Mouse (Mus musculus) liver, embryonic 16.5 days (tissue): ENCODE results near the gene Zc3h6. TPM values are rescaled to one million over a fixed set of nuclear protein-coding genes. Genes with fewer than 3 reads are reported as not detected.

Experiments
- ATAC-seq: fragments of 200-750 bp; cut with Nextera tagmentation; 2 replicates; pipeline ENCODE4 v1.8.0; 2017; ENCODE audit warnings: low read depth, mild to moderate bottlenecking, moderate number of reproducible peaks, moderate library complexity
- H3K27ac ChIP-seq: fragments of 300-500 bp; sonication (generic); 2 replicates; pipeline ENCODE4 v1.5.1; 2014; ENCODE audit warnings: mild to moderate bottlenecking, low read length
- H3K27me3 ChIP-seq: fragments of 300-500 bp; sonication (generic); 2 replicates; pipeline ENCODE4 v1.6.1; 2014; ENCODE audit warnings: low read depth, low read length, mixed read lengths; ENCODE audit not compliant: control insufficient read depth, insufficient read depth
- H3K36me3 ChIP-seq: fragments of 300-500 bp; sonication (generic); 2 replicates; pipeline ENCODE4 v1.6.1; 2014; ENCODE audit warnings: mild to moderate bottlenecking; ENCODE audit not compliant: control insufficient read depth, insufficient read depth
- H3K4me1 ChIP-seq: fragments of 300-500 bp; sonication (generic); 2 replicates; pipeline ENCODE4 v1.6.1; 2014; ENCODE audit warnings: low read depth, low read length, mixed read lengths; ENCODE audit not compliant: control insufficient read depth
- H3K4me2 ChIP-seq: fragments of 300-500 bp; sonication (generic); 2 replicates; pipeline ENCODE4 v1.6.1; 2014; ENCODE audit warnings: low read depth, low read length, mixed read lengths
- H3K4me3 ChIP-seq: fragments of 300-500 bp; sonication (generic); 2 replicates; pipeline ENCODE4 v1.5.1; 2014; ENCODE audit warnings: low read depth, mild to moderate bottlenecking, low read length
- H3K9ac ChIP-seq: fragments of 300-500 bp; sonication (generic); 2 replicates; pipeline ENCODE4 v1.6.1; 2014; ENCODE audit warnings: low read depth, low read length
- H3K9me3 ChIP-seq: fragments of 300-500 bp; sonication (generic); replicated peaks from 2 replicates; pipeline ENCODE4 v1.6.1; 2016; ENCODE audit warnings: low read length; ENCODE audit not compliant: control insufficient read depth
- WGBS: fragments of 180-500 bp; shearing (Covaris S2); extraction: QIAGEN DNeasy Blood & Tissue Kit; methylation state at CpG from one replicate; pipeline ENCODE4 v1.1.7; 2014; ENCODE audit not compliant: insufficient replicate concordance; 5-methylcytosine and 5-hydroxymethylcytosine counted together
- polyA plus RNA-seq: library from polyadenylated mRNA; unstranded; fragments of >200 nt; fragmentation: Nextera tagmentation; extraction: Ambion mirVana; gene quantifications from 2 replicates; pipeline ENCODE4 v1.2.1, GENCODE M21; 2015

Zc3h6 gene
- polyA plus RNA-seq, 1 experiment from 2014 or later = 0.61 TPM

DNA sequence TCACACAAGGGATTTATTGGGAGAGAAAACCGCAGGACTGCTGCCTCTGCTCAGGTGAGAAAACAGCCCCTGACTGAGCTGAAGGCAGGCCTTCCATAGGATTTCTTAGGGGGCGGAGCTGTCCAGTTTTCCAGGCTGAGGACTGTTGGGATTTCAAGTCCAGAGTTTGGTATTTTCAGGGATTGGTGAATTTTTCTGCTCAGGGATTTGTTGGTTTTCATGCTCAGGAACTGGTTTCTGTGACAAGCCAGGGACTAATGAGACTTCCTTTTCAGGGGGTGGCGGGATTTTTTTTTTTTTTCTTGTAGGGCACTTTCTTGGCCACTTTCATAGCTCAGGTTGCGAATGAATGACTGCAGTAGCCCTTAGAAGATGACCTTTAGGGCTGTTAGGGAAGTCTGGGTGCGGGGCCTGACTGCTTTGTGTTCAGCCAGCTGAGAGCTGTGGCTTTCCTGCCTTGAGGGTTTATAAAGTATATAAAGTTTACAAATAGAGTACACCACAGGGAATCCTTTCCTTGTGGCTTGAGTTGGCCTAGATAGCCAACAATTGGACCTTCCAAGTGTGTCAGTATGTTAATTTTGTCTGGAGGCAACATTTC lies 1.6 kb upstream of the Zc3h6 start:
- 62% methylated on average over 5 of the region's 5 CpGs for WGBS
- no peak overlapping the region for H3K9ac ChIP-seq
- no peak overlapping the region for H3K27ac ChIP-seq
- H3K4me3 ChIP-seq = no peak overlapping the region
- no peaks in the 10 kb centered on the region for H3K9me3 ChIP-seq
- no peak for ATAC-seq
- H3K36me3 ChIP-seq = no peaks in the 10 kb centered on the region
- H3K27me3 ChIP-seq = no peaks in the 10 kb centered on the region
- peak overlapping the region; percentile 2; the same call in 1 of the 2 replicates for H3K4me2 ChIP-seq
- peaks cover 10% of the 10 kb centered on the region for H3K4me1 ChIP-seq

DNA sequence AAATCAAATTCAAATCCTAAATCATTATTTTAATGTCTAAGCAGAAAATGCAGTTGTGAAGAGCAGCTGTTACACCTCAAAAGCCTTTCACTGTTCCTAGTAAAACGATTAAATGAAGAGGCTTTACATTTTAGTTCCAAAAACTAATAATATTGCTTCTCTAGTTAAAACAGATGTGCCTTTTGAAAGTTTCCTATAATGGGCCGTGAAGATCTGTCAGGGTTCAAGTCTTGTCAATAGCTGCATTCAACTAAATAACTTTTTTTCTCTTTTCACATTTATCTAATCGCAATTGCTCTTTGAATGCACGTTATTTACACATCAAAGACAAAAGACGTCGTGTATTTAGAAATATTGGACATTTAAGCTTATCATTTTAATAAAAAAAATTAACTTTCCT lies 966 bp upstream of the Zc3h6 start:
- peaks cover 10% of the 10 kb centered on the region for H3K4me1 ChIP-seq
- no peak overlapping the region for H3K27ac ChIP-seq
- H3K36me3 ChIP-seq = no peaks in the 10 kb centered on the region
- no peak overlapping the region for H3K4me3 ChIP-seq
- peak overlapping the region; percentile 36; the same call in 1 of the 2 replicates for H3K4me2 ChIP-seq
- H3K27me3 ChIP-seq = no peaks in the 10 kb centered on the region
- no peak overlapping the region for H3K9ac ChIP-seq
- 21% methylated on average over 6 of the region's 6 CpGs for WGBS
- ATAC-seq = no peak
- no peaks in the 10 kb centered on the region for H3K9me3 ChIP-seq

DNA sequence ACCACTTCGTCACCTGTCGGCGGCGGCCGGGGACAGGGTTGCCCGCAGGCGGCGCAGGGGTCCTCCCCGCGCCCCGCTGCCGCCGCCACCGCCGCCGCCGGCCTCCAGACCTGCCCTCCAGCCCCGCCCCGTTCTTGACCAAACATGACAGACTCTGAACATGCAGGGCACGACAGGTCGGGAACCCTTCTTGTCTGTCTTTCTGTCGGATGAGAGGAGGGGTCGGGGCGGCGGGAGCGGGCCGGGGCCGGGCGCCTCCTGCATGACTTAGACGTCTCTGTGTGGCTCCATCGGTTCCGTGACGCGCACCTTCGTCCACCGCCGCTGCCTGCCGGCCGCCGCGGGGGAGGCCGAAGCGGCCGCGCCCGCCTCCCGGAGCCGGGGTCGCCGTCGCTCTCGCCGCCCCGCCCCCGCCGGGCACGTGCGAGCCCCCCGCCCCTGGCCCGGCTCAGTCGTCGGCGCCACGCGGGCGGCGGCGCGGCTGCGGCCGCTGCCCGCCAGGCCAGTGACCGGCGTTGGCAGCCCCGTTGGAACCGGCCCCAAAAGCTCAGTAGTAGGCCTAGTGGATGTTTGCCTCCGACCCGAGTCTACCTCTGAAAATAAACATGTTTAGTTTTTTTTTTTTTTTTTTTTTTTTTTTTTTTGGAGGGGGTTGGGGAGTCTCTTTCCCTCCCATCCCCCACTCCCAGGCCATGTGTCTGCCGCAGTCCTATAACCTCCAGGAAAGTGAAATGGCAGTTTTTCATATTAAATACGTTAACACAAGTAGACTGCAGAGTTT lies 649 bp downstream of the Zc3h6 start, which contains the start of gene Gm10762:
Gene Gm10762 (minus strand): TSS at position 65 of the 781 bp plus-strand sequence.
- Histone ChIP-seq H3K27me3 (no peaks in the 10 kb centered on the region), H3K9me3 (no peaks in the 10 kb centered on the region), H3K36me3 (no peaks in the 10 kb centered on the region), H3K4me1 (peaks cover 10% of the 10 kb centered on the region), H3K4me3 (peak within 1 kb of the TSS; percentile 76), H3K9ac (peak within 1 kb of the TSS; percentile 91), H3K27ac (peak within 1 kb of the TSS; percentile 95), H3K4me2 (peak within 1 kb of the TSS; percentile 83)
- peak; percentile 78 for ATAC-seq
- WGBS = under 1% methylated on average over 65 of the region's 80 CpGs

DNA sequence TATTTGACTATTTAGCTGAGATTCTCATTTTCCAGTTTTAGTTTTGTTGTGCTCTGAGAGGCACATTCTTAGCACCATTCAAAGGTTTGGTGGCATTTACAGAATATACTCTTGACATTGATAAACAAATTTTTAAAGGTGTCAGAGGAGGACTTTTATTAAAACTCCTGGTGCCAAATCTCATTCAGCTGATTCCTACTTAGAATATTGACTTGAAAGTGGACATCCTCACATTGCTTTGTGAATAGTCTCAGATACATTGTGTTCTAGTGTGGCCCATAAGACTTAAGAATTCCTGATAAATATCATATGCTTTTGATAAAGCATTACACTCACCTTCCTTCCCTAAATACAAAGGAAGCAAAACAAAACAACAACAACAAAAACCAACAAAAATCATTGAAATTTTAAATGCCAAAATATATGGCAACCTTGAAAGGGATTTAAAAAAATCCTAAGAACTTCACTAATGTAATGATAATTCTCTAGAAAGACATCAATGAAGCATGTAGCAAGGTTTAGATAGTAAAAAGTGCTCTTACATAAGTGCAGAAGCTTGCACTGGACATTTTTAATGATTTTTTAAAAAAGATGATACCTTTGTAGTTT lies 1.4 kb downstream of the Zc3h6 start:
- Histone ChIP-seq H3K4me1 (peaks cover 10% of the 10 kb centered on the region), H3K9me3 (no peaks in the 10 kb centered on the region), H3K36me3 (no peaks in the 10 kb centered on the region), H3K9ac (peak overlapping the region; percentile 91), H3K4me3 (peak overlapping the region; percentile 76), H3K27me3 (no peaks in the 10 kb centered on the region), H3K27ac (peak overlapping the region; percentile 95), H3K4me2 (peak overlapping the region; percentile 65)
- ATAC-seq = no peak

DNA sequence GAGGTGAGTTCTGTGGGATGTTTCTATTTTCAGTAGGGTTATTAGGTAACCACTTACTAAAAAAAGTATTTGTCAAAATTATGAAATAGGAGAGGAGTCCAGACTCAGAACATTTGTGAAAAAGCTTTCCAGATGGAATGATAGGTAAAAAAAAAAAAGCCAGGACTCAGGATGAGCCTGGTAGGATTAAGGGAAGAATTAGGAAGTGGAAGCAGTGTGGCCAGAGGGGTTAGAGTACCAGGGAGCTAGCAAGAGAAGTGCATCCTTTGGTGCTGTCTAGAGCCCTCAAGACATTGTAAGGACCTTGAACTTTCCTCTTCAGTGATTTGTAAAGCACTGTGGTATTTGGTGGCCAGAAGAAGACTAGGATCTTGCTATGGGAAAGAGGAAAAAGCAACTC lies 5.1 kb downstream of the Zc3h6 start:
- Histone ChIP-seq H3K27me3 (no peaks in the 10 kb centered on the region), H3K4me1 (peaks cover 3% of the 10 kb centered on the region), H3K4me3 (no peak overlapping the region), H3K27ac (no peak overlapping the region), H3K4me2 (no peak overlapping the region), H3K36me3 (no peaks in the 10 kb centered on the region), H3K9me3 (no peaks in the 10 kb centered on the region), H3K9ac (no peak overlapping the region)
- no peak for ATAC-seq

DNA sequence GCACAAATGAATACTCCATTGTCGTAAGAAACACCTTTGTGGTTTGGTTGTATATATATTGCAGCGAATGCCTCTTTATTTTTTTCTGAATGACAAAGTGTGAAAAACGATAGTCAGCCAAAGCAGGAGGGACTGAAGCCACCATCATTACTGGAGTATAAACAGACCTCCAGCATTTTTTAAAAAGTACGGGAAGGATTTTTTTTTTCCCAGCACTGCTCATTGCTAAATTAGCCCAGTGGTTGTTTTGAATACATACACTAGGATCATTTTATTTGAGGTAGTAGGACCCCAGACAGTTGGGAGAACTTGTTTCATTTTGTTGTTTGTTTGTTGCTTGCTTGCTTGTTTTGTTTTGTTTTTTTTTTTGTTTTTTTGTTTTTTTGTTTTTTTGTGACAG lies 8.4 kb downstream of the Zc3h6 start:
- Histone ChIP-seq H3K9ac (no peak overlapping the region), H3K36me3 (no peaks in the 10 kb centered on the region), H3K27ac (no peak overlapping the region), H3K4me3 (no peak overlapping the region), H3K27me3 (no peaks in the 10 kb centered on the region), H3K9me3 (no peaks in the 10 kb centered on the region), H3K4me1 (no peaks in the 10 kb centered on the region), H3K4me2 (no peak overlapping the region)
- WGBS = 68% methylated on average over 4 of the region's 4 CpGs
- ATAC-seq = no peak

DNA sequence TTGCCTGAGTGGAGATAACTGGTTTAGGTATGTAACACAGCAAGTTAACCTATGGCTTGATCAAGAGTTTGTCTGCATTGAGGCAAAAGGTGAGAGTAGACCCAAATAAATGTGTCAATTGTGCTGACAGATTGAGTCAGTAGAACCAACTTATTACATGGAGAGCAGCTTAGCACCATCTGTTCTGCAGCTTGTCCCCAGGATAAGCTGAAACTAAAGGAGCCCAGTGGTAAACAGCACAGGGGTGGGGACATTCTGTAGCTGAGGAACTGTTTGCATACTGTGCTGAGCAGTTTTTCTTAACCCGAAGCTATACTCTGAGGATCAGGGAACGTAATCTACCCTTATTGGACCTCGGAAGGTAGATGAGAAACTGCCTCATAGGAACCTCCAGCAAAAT lies 17.5 kb downstream of the Zc3h6 start:
- ATAC-seq = no peak
- H3K4me1 ChIP-seq = no peaks in the 10 kb centered on the region
- H3K36me3 ChIP-seq = no peaks in the 10 kb centered on the region
- no peak overlapping the region for H3K4me3 ChIP-seq
- H3K27me3 ChIP-seq = no peaks in the 10 kb centered on the region
- H3K9ac ChIP-seq = no peak overlapping the region
- no peaks in the 10 kb centered on the region for H3K9me3 ChIP-seq
- no peak overlapping the region for H3K27ac ChIP-seq
- 73% methylated on average over 3 of the region's 3 CpGs for WGBS
- no peak overlapping the region for H3K4me2 ChIP-seq

DNA sequence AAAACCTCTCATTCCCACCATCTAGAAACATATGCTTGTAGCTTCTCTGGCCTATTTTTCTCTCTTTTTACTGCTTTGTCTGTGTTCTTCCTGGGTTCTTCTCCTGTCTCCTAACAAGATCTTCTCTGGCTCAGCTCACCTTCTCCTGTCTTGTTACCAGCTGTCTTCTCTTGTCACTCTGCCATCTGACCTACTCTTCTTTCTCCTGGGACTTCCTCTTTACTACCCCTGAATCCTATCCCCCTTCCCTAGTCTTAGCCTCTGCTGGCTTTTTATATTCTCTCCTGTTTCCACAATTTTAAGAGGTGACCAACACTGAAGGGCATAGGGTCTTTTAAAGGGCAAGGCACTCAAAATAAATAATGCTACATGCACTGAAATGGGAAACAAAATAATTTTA lies 37.7 kb downstream of the Zc3h6 start:
- Histone ChIP-seq H3K9me3 (no peaks in the 10 kb centered on the region), H3K27me3 (no peaks in the 10 kb centered on the region), H3K27ac (no peak overlapping the region), H3K4me2 (no peak overlapping the region), H3K9ac (no peak overlapping the region), H3K4me1 (no peaks in the 10 kb centered on the region; the same call in 1 of the 2 replicates), H3K36me3 (no peaks in the 10 kb centered on the region), H3K4me3 (no peak overlapping the region)
- ATAC-seq = no peak

DNA sequence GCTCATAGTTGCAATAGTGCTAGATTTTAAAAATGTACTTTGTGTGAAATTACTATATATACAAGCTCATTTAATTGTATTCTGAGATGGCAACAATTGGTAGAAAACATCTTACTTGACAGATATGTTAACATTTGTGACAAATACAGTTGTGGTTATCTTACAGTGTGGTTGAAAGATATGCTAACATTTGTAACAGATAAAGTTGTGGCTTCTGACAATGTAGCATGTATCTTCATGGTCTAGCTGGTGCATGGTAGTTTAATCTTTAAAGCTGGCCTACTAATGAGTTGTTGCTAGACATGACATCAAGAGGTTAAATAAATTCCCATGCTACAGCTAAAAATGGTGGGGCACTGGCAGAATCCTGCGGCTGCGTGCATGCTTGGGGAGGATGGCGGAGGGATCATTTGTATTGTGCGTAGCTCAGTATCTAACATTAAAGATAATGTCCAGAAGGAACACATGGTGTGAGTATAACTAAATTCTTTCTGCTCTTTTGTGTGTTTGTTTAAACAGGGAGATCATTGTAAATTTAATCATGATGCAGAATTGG lies 39.1 kb downstream of the Zc3h6 start:
- Histone ChIP-seq H3K27ac (peak overlapping the region; percentile 55; the same call in 1 of the 2 replicates), H3K4me3 (no peak overlapping the region), H3K36me3 (no peaks in the 10 kb centered on the region), H3K27me3 (no peaks in the 10 kb centered on the region), H3K4me2 (no peak overlapping the region), H3K9me3 (no peaks in the 10 kb centered on the region), H3K9ac (no peak overlapping the region), H3K4me1 (no peaks in the 10 kb centered on the region; the same call in 1 of the 2 replicates)
- WGBS = 40% methylated on average over 4 of the region's 4 CpGs
- ATAC-seq = peak; percentile 51
